In the genomic region with DNA sequence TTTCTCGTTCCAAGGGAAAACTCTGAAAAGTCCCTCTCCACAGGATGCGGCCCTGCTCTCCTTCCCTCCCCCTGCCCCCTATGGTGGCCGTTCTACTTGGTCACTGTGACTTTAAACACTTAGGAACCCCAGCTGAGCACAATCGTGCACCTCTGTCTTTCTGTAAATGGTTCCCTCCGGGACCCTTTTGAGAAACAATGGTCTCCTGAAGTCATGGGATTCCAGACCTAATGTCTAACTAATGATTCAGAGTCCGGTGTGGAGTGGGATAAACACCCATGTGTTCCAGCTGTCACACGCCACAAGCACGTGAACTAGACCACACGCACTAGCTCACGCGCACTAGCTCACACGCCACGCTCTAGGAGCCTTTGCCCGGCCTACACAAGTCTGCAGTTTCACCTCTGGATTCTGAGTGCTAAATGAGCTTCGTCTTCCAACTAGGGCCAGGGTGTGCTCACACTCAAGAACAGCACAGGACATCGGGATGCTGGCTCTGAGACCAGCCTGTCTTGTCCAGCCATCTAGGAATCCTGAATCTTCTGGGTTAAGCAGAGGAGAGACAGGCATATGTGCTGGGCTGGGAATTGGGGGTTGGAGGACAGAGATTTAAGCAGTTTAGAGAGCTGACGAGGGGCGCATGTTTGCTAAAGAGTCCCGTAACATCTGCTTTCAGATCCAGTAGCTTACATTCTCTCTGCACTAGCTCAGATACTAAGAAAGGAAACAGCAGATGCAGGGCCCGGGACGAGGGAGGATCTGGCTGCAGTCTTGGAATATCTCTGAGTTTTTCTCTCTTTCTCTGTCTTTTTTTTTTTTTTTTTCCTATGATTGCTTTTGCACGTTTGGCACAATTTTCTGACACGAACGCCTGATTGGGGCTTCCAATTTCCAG, we compare ENCODE assay signal across 9 mouse cellular contexts.
DNase-seq lines count a peak whose midpoint lies in the region; ATAC-seq and TF ChIP-seq lines count a peak whose summit lies in the region.
"Had no signal": no experiment of that assay in that cellular context is flagged by ENCODE, and none has a peak within 500 bp of the region (broad histone marks: within the 10 kb centered on the region; RNA-seq: fewer than 3 reads in every experiment).

No protein-coding gene starts in this region.

- peaks cover 24% of the 10 kb centered on the region for H3K4me1 ChIP-seq in limb, embryonic 12.5 days (replicated peaks)
- H3K4me1 ChIP-seq in limb, embryonic 10.5 days = peaks cover 16% of the 10 kb centered on the region
- peaks cover 4% of the 10 kb centered on the region; the same call in 1 of the 2 replicates for H3K4me1 ChIP-seq in embryonic fibroblast, embryonic 13.5 days (ENCODE audit: control insufficient read depth, insufficient read depth, low read length)
- H3K4me1 ChIP-seq in heart, postnatal 0 days (ENCODE audit: control insufficient read depth, insufficient read depth) = peaks cover 37% of the 10 kb centered on the region
- peaks cover 63% of the 10 kb centered on the region for H3K4me1 ChIP-seq in lung, embryonic 15.5 days

- no peaks in the 10 kb centered on the region for H3K9me3 ChIP-seq in limb, embryonic 12.5 days
- no peaks in the 10 kb centered on the region for H3K9me3 ChIP-seq in limb, embryonic 10.5 days (replicated peaks)
- H3K9me3 ChIP-seq in heart, postnatal 0 days (replicated peaks; ENCODE audit: control insufficient read depth, low read length) = no peaks in the 10 kb centered on the region
- no peaks in the 10 kb centered on the region for H3K9me3 ChIP-seq in lung, embryonic 15.5 days

- no peak overlapping the region for H3K4me3 ChIP-seq in limb, embryonic 12.5 days (replicated peaks)
- no peak overlapping the region for H3K4me3 ChIP-seq in limb, embryonic 10.5 days
- H3K4me3 ChIP-seq in embryonic fibroblast, embryonic 13.5 days (ENCODE audit: insufficient read depth, low read length) = no peak overlapping the region
- no peak overlapping the region for H3K4me3 ChIP-seq in heart, postnatal 0 days (ENCODE audit: low read depth, low read length)
- no peak overlapping the region for H3K4me3 ChIP-seq in lung, embryonic 15.5 days

- H3K36me3 ChIP-seq in limb, embryonic 12.5 days = no peaks in the 10 kb centered on the region
- H3K36me3 ChIP-seq in limb, embryonic 10.5 days = no peaks in the 10 kb centered on the region
- H3K36me3 ChIP-seq in heart, postnatal 0 days (replicated peaks; ENCODE audit: control insufficient read depth, insufficient read depth, low read length) = no peaks in the 10 kb centered on the region
- no peaks in the 10 kb centered on the region for H3K36me3 ChIP-seq in lung, embryonic 15.5 days

- no peak for TF ChIP-seq CTCF in embryonic fibroblast, embryonic 13.5 days (IDR thresholded peaks at IDR 0.05; ENCODE audit: borderline replicate concordance, insufficient read depth, low read length)
- TF ChIP-seq CTCF in heart, postnatal 0 days (IDR thresholded peaks at IDR 0.05; ENCODE audit: low read depth) = no peak

- no peak for DNase-seq in limb, embryonic 10.5 days (ENCODE audit: low spot score)
- peak; percentile 50 for DNase-seq in heart, postnatal 0 days (ENCODE audit: low spot score)
- peak; percentile 15 for DNase-seq in testis, postnatal 14 days (ENCODE audit: low spot score)
- no peak for DNase-seq in embryo, embryonic 11 days
- DNase-seq in urinary bladder, adult 2 months (ENCODE audit: low spot score) = no peak

- no peak for TF ChIP-seq POLR2A in embryonic fibroblast, embryonic 13.5 days (IDR thresholded peaks at IDR 0.05; ENCODE audit: low read depth, low read length)

- no peak for ATAC-seq in limb, embryonic 12.5 days (ENCODE audit: insufficient number of reproducible peaks, insufficient read depth, low FRiP score, low TSS enrichment, low read depth)
- peak; percentile 42 for ATAC-seq in heart, postnatal 0 days (ENCODE audit: insufficient read depth, low read depth)
- peak; percentile 71; the same call in 1 of the 2 replicates for ATAC-seq in lung, embryonic 15.5 days (ENCODE audit: borderline replicate concordance, extremely low read depth, low FRiP score, low TSS enrichment)
- ATAC-seq: Patski had no signal

- no peaks in the 10 kb centered on the region for H3K27me3 ChIP-seq in limb, embryonic 12.5 days
- no peaks in the 10 kb centered on the region for H3K27me3 ChIP-seq in limb, embryonic 10.5 days (ENCODE audit: low read depth, poor library complexity, severe bottlenecking)
- H3K27me3 ChIP-seq in heart, postnatal 0 days (ENCODE audit: control insufficient read depth, insufficient read depth, low read length) = no peaks in the 10 kb centered on the region
- no peaks in the 10 kb centered on the region for H3K27me3 ChIP-seq in lung, embryonic 15.5 days
- H3K27me3 ChIP-seq: Patski had no signal

- 74% methylated on average over 24 of the region's 24 CpGs for WGBS in limb, embryonic 12.5 days
- WGBS in limb, embryonic 10.5 days = 81% methylated on average over 24 of the region's 24 CpGs
- 39% methylated on average over 24 of the region's 24 CpGs for WGBS in heart, postnatal 0 days
- WGBS in lung, embryonic 15.5 days = 39% methylated on average over 24 of the region's 24 CpGs

- H3K4me2 ChIP-seq in limb, embryonic 12.5 days = no peak overlapping the region
- H3K4me2 ChIP-seq in heart, postnatal 0 days (ENCODE audit: low read depth, low read length) = peak overlapping the region; percentile 14
- peak overlapping the region; percentile 4; the same call in 1 of the 2 replicates for H3K4me2 ChIP-seq in lung, embryonic 15.5 days

- H3K27ac ChIP-seq in limb, embryonic 12.5 days = 0 out of 2 replicates have a peak overlapping the region, but pooled peaks have one; percentile 35
- H3K27ac ChIP-seq in limb, embryonic 10.5 days = no peak overlapping the region
- H3K27ac ChIP-seq in embryonic fibroblast, embryonic 13.5 days (ENCODE audit: insufficient read depth, low read length) = peak overlapping the region; percentile 15
- peak overlapping the region; percentile 46 for H3K27ac ChIP-seq in heart, postnatal 0 days (ENCODE audit: low read depth)
- H3K27ac ChIP-seq in lung, embryonic 15.5 days = peak overlapping the region; percentile 94

- no peak overlapping the region for H3K9ac ChIP-seq in limb, embryonic 12.5 days (replicated peaks)
- no peak overlapping the region for H3K9ac ChIP-seq in heart, postnatal 0 days (replicated peaks; ENCODE audit: low read depth, low read length)
- no peak overlapping the region for H3K9ac ChIP-seq in lung, embryonic 15.5 days

- TF ChIP-seq EP300 in heart, postnatal 0 days (IDR thresholded peaks at IDR 0.05; ENCODE audit: low read depth) = no peak

Comparison
In these comparisons a context has a peak if more than half of its experiments do, and no peak if none do; other contexts are left out.
1. DNase-seq: peak in heart, postnatal 0 days (single experiment) and testis, postnatal 14 days (single experiment); none in limb, embryonic 10.5 days (single experiment), embryo, embryonic 11 days (single experiment) and urinary bladder, adult 2 months (single experiment).